Mouse (Mus musculus) sigmoid colon, adult 10 weeks (tissue): Measurements from ENCODE around the gene E330034G19Rik. TPM values are rescaled to one million over a fixed set of nuclear protein-coding genes. Genes with fewer than 3 reads are reported as not detected.

Experiments used
- polyA plus RNA-seq: library from polyadenylated mRNA; stranded (reverse); fragments of 350-450 nt; fragmentation: Illumina TruSeq; extraction: RNeasy Lipid Tissue Mini Kit (QIAGEN cat#74804); gene quantifications from one replicate; pipeline ENCODE4 v1.2.3, GENCODE M21; 2014; ENCODE audit warnings: low read depth, low replicate concordance

Gene E330034G19Rik
- polyA plus RNA-seq = not detected

GRCm38 (mm10) chr14:24292914-24293313 is at the start of gene E330034G19Rik:
Gene E330034G19Rik, plus strand, starts transcription at chr14:24293214.

GRCm38 (mm10) chr14:24245177-24246081 is 47.6 kb upstream of the E330034G19Rik start, which contains the start of gene Dlg5:
Gene Dlg5, minus strand, starts transcription at chr14:24245920.

Other genes with a start within 250 kb of the E330034G19Rik start
- 17.0 TPM for gene Dlg5, start 47.3 kb upstream of the E330034G19Rik start, polyA plus RNA-seq
- 8.7 TPM for gene Polr3a, start 193.8 kb downstream of the E330034G19Rik start, polyA plus RNA-seq
- gene Rps24, start 193.9 kb downstream of the E330034G19Rik start, polyA plus RNA-seq = 7,993 TPM